Mouse (Mus musculus) brain, embryonic 14.5 days (tissue): ENCODE results near the gene Sorbs1.

Experiments
- CTCF ChIP-seq: fragments of 200-500 bp; IDR thresholded peaks from 2 replicates; pipeline ENCODE4 v1.5.1; 2012; ENCODE audit warnings: inconsistent platforms, mild to moderate bottlenecking, moderate library complexity, borderline replicate concordance; ENCODE audit not compliant: insufficient read depth, insufficient read length; ENCODE audit errors: extremely low read depth
- POLR2A ChIP-seq: fragments of 200-500 bp; IDR thresholded peaks from 2 replicates; pipeline ENCODE4 v1.6.1; 2012; ENCODE audit warnings: mild to moderate bottlenecking, inconsistent platforms, borderline replicate concordance; ENCODE audit not compliant: poor library complexity, insufficient read depth, insufficient read length, severe bottlenecking; ENCODE audit errors: extremely low read depth

DNA sequence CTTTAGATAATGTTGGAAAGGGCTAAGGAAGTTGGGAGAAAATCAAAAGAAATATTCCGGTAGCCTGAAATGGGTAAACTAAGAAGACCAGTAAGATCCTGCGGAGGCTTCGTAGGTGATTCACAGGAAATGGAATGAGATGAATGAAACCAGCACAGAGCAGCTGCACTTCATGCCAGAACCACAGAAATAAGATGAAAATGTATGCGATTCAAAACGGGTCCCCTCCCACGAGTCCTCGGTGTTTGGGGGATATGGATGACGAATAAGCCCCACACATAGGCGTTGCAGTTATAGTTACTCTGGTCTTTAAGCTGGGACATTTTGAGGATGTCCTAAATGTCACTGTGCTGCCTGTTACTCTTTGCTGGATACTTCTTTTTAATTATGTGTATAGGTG, 67.1 kb downstream of the Sorbs1 start:
- TF ChIP-seq CTCF (no peak), POLR2A (no peak)
